Mouse (Mus musculus) neutrophil, adult 59 days (primary cell): ENCODE data around the gene Trim37. TPM values are rescaled to one million over a fixed set of nuclear protein-coding genes. Genes with fewer than 3 reads are reported as not detected.

Experiments used
- total RNA-seq, 2 experiments: library from RNA; stranded (reverse); gene quantifications; 1 replicate in 1 of 2; 2 replicates in 1 of 2; pipeline ENCODE4 v1.2.4; 2023

Trim37 gene
- total RNA-seq = 10 to 100 TPM; 10.6 to 10.8 TPM

GRCm38 (mm10) chr11:87126824-87127816, at the start of gene Trim37:
Gene Trim37 (plus strand): TSS chr11:87127077.

GRCm38 (mm10) chr11:87086290-87086984, 40.4 kb upstream of the Trim37 start, which contains the start of gene Smg8:
Gene Smg8 (minus strand): TSS chr11:87086774.

GRCm38 (mm10) chr11:87108409-87108754, 18.5 kb upstream of the Trim37 start, which contains the start of gene Prr11:
Gene Prr11 (minus strand): TSS chr11:87108708.

GRCm38 (mm10) chr11:87108755-87109518, 17.9 kb upstream of the Trim37 start, which contains the start of gene Ska2:
Gene Ska2 (plus strand): TSS chr11:87109234.

Other genes with a start within 250 kb of the Trim37 start
- 1 to 10 TPM; 5.6 to 7.5 TPM for gene Ypel2, start 133.4 kb upstream of the Trim37 start, total RNA-seq
- under 1 TPM in 1 of 2 experiments, not detected in 1; 0.62 TPM for gene Gdpd1, start 53.0 kb upstream of the Trim37 start, total RNA-seq
- gene Smg8, start 40.3 kb upstream of the Trim37 start, total RNA-seq = 10 to 100 TPM; 15.2 to 15.7 TPM
- 10 to 100 TPM; 17.8 to 20.6 TPM for gene Prr11, start 18.4 kb upstream of the Trim37 start, total RNA-seq
- 10 to 100 TPM; 12.3 to 12.8 TPM for gene Ska2, start 17.8 kb upstream of the Trim37 start, total RNA-seq
- gene Ppm1e, start 231.9 kb downstream of the Trim37 start, total RNA-seq = 1 to 10 TPM; 1.1 to 2.2 TPM